Mouse (Mus musculus) lung, embryonic 16.5 days (tissue): ENCODE results near the gene Med4. TPM values are rescaled to one million over a fixed set of nuclear protein-coding genes. Genes with fewer than 3 reads are reported as not detected.

ENCODE experiments used
- ATAC-seq: fragments of 200-750 bp; cut with Nextera tagmentation; 2 replicates; pipeline ENCODE4 v1.8.0; 2017; ENCODE audit warnings: low read depth, mild to moderate bottlenecking, moderate library complexity
- H3K27ac ChIP-seq: fragments of 300-500 bp; sonication (generic); 2 replicates; pipeline ENCODE4 v1.5.1; 2014; ENCODE audit warnings: mild to moderate bottlenecking, control low read depth, low read length
- H3K27me3 ChIP-seq: fragments of 300-500 bp; sonication (generic); 2 replicates; pipeline ENCODE4 v1.6.1; 2014; ENCODE audit warnings: low read depth, low read length, mixed read lengths; ENCODE audit not compliant: control insufficient read depth, insufficient read depth
- H3K36me3 ChIP-seq: fragments of 300-500 bp; sonication (generic); 2 replicates; pipeline ENCODE4 v1.6.1; 2014; ENCODE audit warnings: low read length; ENCODE audit not compliant: control insufficient read depth, insufficient read depth
- H3K4me1 ChIP-seq: fragments of 300-500 bp; sonication (generic); replicated peaks from 2 replicates; pipeline ENCODE4 v1.6.1; 2014; ENCODE audit warnings: low read length, mixed read lengths; ENCODE audit not compliant: control insufficient read depth, insufficient read depth
- H3K4me2 ChIP-seq: fragments of 300-500 bp; sonication (generic); 2 replicates; pipeline ENCODE4 v1.6.1; 2014; ENCODE audit warnings: low read depth, low read length, control low read depth
- H3K4me3 ChIP-seq: fragments of 300-500 bp; sonication (generic); 2 replicates; pipeline ENCODE4 v1.5.1; 2014; ENCODE audit warnings: mild to moderate bottlenecking, low read length, control low read depth
- H3K9ac ChIP-seq: fragments of 300-500 bp; sonication (generic); 2 replicates; pipeline ENCODE4 v1.6.1; 2014; ENCODE audit warnings: low read length, control low read depth
- H3K9me3 ChIP-seq: fragments of 300-500 bp; sonication (generic); 2 replicates; pipeline ENCODE4 v1.6.1; 2016; ENCODE audit warnings: low read length; ENCODE audit not compliant: control insufficient read depth
- WGBS: fragments of 180-500 bp; shearing (Covaris S2); extraction: QIAGEN DNeasy Blood & Tissue Kit; methylation state at CpG from one replicate; pipeline ENCODE4 v1.1.7; 2014; 5-methylcytosine and 5-hydroxymethylcytosine counted together
- polyA plus RNA-seq: library from polyadenylated mRNA; unstranded; fragments of >200 nt; fragmentation: Nextera tagmentation; extraction: Ambion mirVana; gene quantifications from 2 replicates; pipeline ENCODE4 v1.2.1, GENCODE M21; 2015

The Med4 gene
- polyA plus RNA-seq: 86.2 and 91.1 TPM in 2 replicates

- Histone ChIP-seq H3K27me3 (no peaks in the 10 kb centered on the region), H3K4me2 (peak within 1 kb of the TSS; percentile 71), H3K27ac (0 out of 2 replicates have a peak within 1 kb of the TSS, but pooled peaks have one; percentile 29), H3K9me3 (no peaks in the 10 kb centered on the region), H3K4me3 (peak within 1 kb of the TSS; percentile 96), H3K36me3 (peaks cover 2% of the 10 kb centered on the region; the same call in 1 of the 2 replicates), H3K4me1 (peaks cover 9% of the 10 kb centered on the region), H3K9ac (peak within 1 kb of the TSS; percentile 98)
- peak; percentile 96 for ATAC-seq
- 1% methylated on average over 41 of the region's 41 CpGs for WGBS
These were observed at the start of gene Med4 for GRCm38 (mm10) chr14:73509765-73510423. Gene Med4, plus strand, starts transcription at chr14:73510025.

GRCm38 (mm10) chr14:73460514-73461134 lies 49.2 kb upstream of the Med4 start:
- Histone ChIP-seq H3K9me3 (peaks cover 2% of the 10 kb centered on the region; the same call in 1 of the 2 replicates), H3K36me3 (no peaks in the 10 kb centered on the region), H3K4me1 (no peaks in the 10 kb centered on the region), H3K4me3 (no peak overlapping the region), H3K4me2 (no peak overlapping the region), H3K27ac (no peak overlapping the region), H3K27me3 (no peaks in the 10 kb centered on the region), H3K9ac (no peak overlapping the region)
- 72% methylated on average over 12 of the region's 12 CpGs for WGBS
- ATAC-seq: no peak

DNA sequence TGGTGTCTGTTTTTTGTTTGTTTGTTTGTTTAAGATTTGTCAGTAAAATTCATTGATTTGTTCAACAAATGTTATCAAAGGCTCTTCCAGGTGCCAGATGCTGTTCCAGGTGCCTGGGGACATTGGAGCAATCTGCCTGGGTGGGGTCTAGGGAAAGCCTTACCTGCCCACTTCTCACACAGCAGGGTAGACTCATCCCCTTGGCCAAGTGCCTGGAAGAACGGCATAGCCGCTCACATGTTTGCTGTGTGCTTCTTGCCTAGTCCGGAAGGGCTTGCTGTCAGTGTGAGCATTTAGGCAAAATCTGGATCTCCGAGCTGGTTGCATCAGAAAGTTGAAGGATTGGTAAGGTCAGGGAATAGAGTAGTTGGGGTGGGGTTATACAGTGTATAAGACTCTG lies 47.6 kb upstream of the Med4 start:
- no peak for ATAC-seq
- Histone ChIP-seq H3K9me3 (peaks cover 2% of the 10 kb centered on the region; the same call in 1 of the 2 replicates), H3K4me2 (no peak overlapping the region), H3K27ac (no peak overlapping the region), H3K9ac (no peak overlapping the region), H3K4me1 (no peaks in the 10 kb centered on the region), H3K36me3 (no peaks in the 10 kb centered on the region), H3K27me3 (no peaks in the 10 kb centered on the region), H3K4me3 (no peak overlapping the region)
- WGBS: 63% methylated on average over 4 of the region's 4 CpGs

GRCm38 (mm10) chr14:73467697-73468096 lies 42.1 kb upstream of the Med4 start:
- Histone ChIP-seq H3K4me2 (no peak overlapping the region), H3K27me3 (no peaks in the 10 kb centered on the region), H3K27ac (no peak overlapping the region), H3K36me3 (no peaks in the 10 kb centered on the region), H3K4me1 (no peaks in the 10 kb centered on the region), H3K9ac (no peak overlapping the region), H3K4me3 (no peak overlapping the region), H3K9me3 (no peaks in the 10 kb centered on the region)
- WGBS: 65% methylated on average over 6 of the region's 6 CpGs
- ATAC-seq: no peak

GRCm38 (mm10) chr14:73469506-73469905 lies 40.3 kb upstream of the Med4 start:
- peaks cover 5% of the 10 kb centered on the region for H3K4me1 ChIP-seq
- no peak overlapping the region for H3K4me3 ChIP-seq
- H3K9ac ChIP-seq: no peak overlapping the region
- no peaks in the 10 kb centered on the region for H3K36me3 ChIP-seq
- no peak overlapping the region for H3K27ac ChIP-seq
- H3K4me2 ChIP-seq: no peak overlapping the region
- no peaks in the 10 kb centered on the region for H3K27me3 ChIP-seq
- 80% methylated on average over 7 of the region's 7 CpGs for WGBS
- H3K9me3 ChIP-seq: no peaks in the 10 kb centered on the region
- no peak for ATAC-seq

DNA sequence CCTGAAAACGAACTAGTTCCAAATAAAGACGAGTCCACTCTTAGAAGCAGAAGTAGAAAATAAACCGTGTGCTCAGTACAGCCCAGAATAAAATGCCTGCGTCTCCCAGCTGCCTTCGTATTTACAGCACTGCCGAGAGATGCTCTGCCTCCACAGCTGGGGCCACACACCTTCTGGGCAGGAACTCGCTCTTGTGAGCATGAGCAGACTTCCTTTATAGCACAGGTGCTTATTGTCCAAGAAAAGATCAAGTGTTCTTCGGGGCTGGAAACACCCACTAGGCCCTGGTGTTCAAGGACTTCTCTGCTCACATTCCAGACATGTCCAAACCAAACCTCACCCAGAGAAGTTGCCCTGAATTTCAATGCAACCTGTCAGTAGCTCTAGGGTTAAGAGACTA lies 39.2 kb upstream of the Med4 start:
- H3K36me3 ChIP-seq: no peaks in the 10 kb centered on the region
- H3K9ac ChIP-seq: no peak overlapping the region
- peak; percentile 80 for ATAC-seq
- no peaks in the 10 kb centered on the region for H3K27me3 ChIP-seq
- peak overlapping the region; percentile 68 for H3K27ac ChIP-seq
- H3K4me2 ChIP-seq: no peak overlapping the region
- no peak overlapping the region for H3K4me3 ChIP-seq
- peaks cover 15% of the 10 kb centered on the region for H3K4me1 ChIP-seq
- H3K9me3 ChIP-seq: no peaks in the 10 kb centered on the region
- 46% methylated on average over 8 of the region's 8 CpGs for WGBS

GRCm38 (mm10) chr14:73472205-73472604 lies 37.6 kb upstream of the Med4 start:
- Histone ChIP-seq H3K36me3 (no peaks in the 10 kb centered on the region), H3K27ac (no peak overlapping the region), H3K4me3 (no peak overlapping the region), H3K27me3 (no peaks in the 10 kb centered on the region), H3K9ac (no peak overlapping the region), H3K9me3 (no peaks in the 10 kb centered on the region), H3K4me1 (peaks cover 15% of the 10 kb centered on the region), H3K4me2 (no peak overlapping the region)
- 48% methylated on average over 7 of the region's 7 CpGs for WGBS
- no peak for ATAC-seq

- peaks cover 15% of the 10 kb centered on the region for H3K4me1 ChIP-seq
- no peaks in the 10 kb centered on the region for H3K27me3 ChIP-seq
- no peak overlapping the region for H3K9ac ChIP-seq
- H3K27ac ChIP-seq: peak overlapping the region; percentile 75
- peak; percentile 32; the same call in 1 of the 2 replicates for ATAC-seq
- WGBS: 14% methylated on average over 3 of the region's 3 CpGs
- H3K36me3 ChIP-seq: no peaks in the 10 kb centered on the region
- H3K4me3 ChIP-seq: no peak overlapping the region
- no peaks in the 10 kb centered on the region for H3K9me3 ChIP-seq
- no peak overlapping the region; the same call in 1 of the 2 replicates for H3K4me2 ChIP-seq
These were observed 36.0 kb upstream of the Med4 start for GRCm38 (mm10) chr14:73473670-73474460.

DNA sequence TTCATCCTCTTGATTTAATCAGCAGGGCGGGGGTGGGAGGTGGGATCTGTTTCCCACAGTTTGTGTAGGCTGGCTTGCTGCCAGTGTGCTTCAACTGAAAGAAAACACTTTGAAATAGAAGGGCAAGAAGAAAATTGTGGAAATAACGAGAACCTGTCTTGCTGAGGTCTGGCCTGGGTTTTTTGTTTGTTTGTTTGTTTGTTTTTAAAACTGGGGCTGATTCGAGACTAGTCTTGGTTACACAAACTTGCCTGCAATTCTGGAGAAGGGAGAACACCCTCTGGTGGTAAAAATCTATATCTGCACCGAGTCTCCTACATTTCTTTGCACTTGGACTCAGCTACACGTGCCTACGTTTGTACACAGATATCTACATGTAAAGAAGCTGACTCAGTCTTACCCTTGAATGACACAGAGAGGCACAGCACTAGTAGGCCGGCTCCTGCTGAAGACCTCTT lies 35.2 kb upstream of the Med4 start:
- peak; percentile 53; the same call in 1 of the 2 replicates for ATAC-seq
- 11% methylated on average over 7 of the region's 7 CpGs for WGBS
- Histone ChIP-seq H3K4me2 (peak overlapping the region; percentile 27), H3K27me3 (no peaks in the 10 kb centered on the region), H3K4me3 (no peak overlapping the region; the same call in 1 of the 2 replicates), H3K4me1 (peaks cover 15% of the 10 kb centered on the region), H3K9me3 (no peaks in the 10 kb centered on the region), H3K36me3 (no peaks in the 10 kb centered on the region), H3K27ac (peak overlapping the region; percentile 75), H3K9ac (0 out of 2 replicates have a peak overlapping the region, but pooled peaks have one; percentile 14)
